ENCODE assay signal across 21 mouse cellular contexts in genomic region chr16:55815466-55815865, GRCm38 (mm10). TPM values are rescaled to one million over a fixed set of nuclear protein-coding genes. Genes with fewer than 3 reads are reported as not detected.
DNase-seq lines count a peak whose midpoint lies in the region; ATAC-seq and TF ChIP-seq lines count a peak whose summit lies in the region.
"Had no signal": no experiment of that assay in that cellular context is flagged by ENCODE, and none has a peak within 500 bp of the region (broad histone marks: within the 10 kb centered on the region; RNA-seq: fewer than 3 reads in every experiment).

No protein-coding gene starts in this region.

- no peak for DNase-seq in lung, embryonic 14.5 days
- DNase-seq in lung, postnatal 4 days, result no peak
- DNase-seq in ES-E14 (ENCODE audit: low read depth, low spot score) (no peak), MN1 (ENCODE audit: low spot score) (no peak)
- DNase-seq in intestine, embryonic 14.5 days (ENCODE audit: low spot score), result peak; percentile 51
- no peak for DNase-seq in gastrocnemius, postnatal 14 days
- DNase-seq: adrenal gland, postnatal 14 days; cerebellum, adult 11 months; cerebellum, postnatal 10 days; gastrocnemius, postnatal 25 days; left cerebral cortex, postnatal 4 days; liver; retina, postnatal 1 day; thymus, adult 18-20 months; thymus, postnatal 4 days had no signal

- no peak overlapping the region for H3K9ac ChIP-seq in lung, embryonic 14.5 days
- H3K9ac ChIP-seq in ES-E14 (ENCODE audit: insufficient read depth, low read depth, low read length, poor library complexity, severe bottlenecking), result no peak overlapping the region
- no peak overlapping the region for H3K9ac ChIP-seq in intestine, embryonic 14.5 days (ENCODE audit: low read length)
- H3K9ac ChIP-seq in stomach, embryonic 15.5 days, result no peak overlapping the region
- H3K9ac ChIP-seq: embryonic facial prominence, embryonic 12.5 days; forebrain, embryonic 13.5 days; midbrain, embryonic 15.5 days had no signal

- H3K27me3 ChIP-seq in lung, embryonic 14.5 days (ENCODE audit: insufficient read depth, low read length), result no peaks in the 10 kb centered on the region
- no peaks in the 10 kb centered on the region for H3K27me3 ChIP-seq in intestine, embryonic 14.5 days (replicated peaks; ENCODE audit: control insufficient read depth, insufficient read depth, low read length)
- no peaks in the 10 kb centered on the region for H3K27me3 ChIP-seq in stomach, embryonic 15.5 days (replicated peaks)
- H3K27me3 ChIP-seq: embryonic facial prominence, embryonic 12.5 days had no signal

- TF ChIP-seq CTCF in lung, embryonic 14.5 days (IDR thresholded peaks at IDR 0.05; ENCODE audit: low read depth), result no peak

- H3K4me2 ChIP-seq in lung, embryonic 14.5 days, result no peak overlapping the region
- H3K4me2 ChIP-seq in intestine, embryonic 14.5 days (ENCODE audit: low read length), result no peak overlapping the region
- H3K4me2 ChIP-seq in stomach, embryonic 15.5 days, result peak overlapping the region; percentile 24; the same call in 1 of the 2 replicates
- H3K4me2 ChIP-seq: embryonic facial prominence, embryonic 12.5 days; forebrain, embryonic 13.5 days; midbrain, embryonic 15.5 days had no signal

- ATAC-seq in lung, embryonic 14.5 days (ENCODE audit: insufficient read depth), result no peak
- ATAC-seq in intestine, embryonic 14.5 days (replicated peaks; ENCODE audit: low FRiP score, low TSS enrichment, low read depth), result no peak
- no peak for ATAC-seq in stomach, embryonic 15.5 days (ENCODE audit: insufficient read depth, low FRiP score, low read depth)
- ATAC-seq: forebrain, embryonic 13.5 days; hindbrain, embryonic 16.5 days; midbrain, embryonic 15.5 days had no signal

- in situ Hi-C loops in ES-E14 (cut with MboI; ENCODE audit: low sequenced_read_pairs in 2 of 2, unreplicated experiment in 2 of 2), result no loop called here

- H3K4me1 ChIP-seq in lung, embryonic 14.5 days (ENCODE audit: insufficient read depth), result peaks cover 11% of the 10 kb centered on the region; the same call in 1 of the 2 replicates
- peaks cover 0 to 8% of the 10 kb centered on the region in 2 experiments; a peak in 1 of 4 replicates for H3K4me1 ChIP-seq in ES-E14 (ENCODE audit: control insufficient read depth in 2 of 2, insufficient read depth in 2 of 2, low read length in 2 of 2, poor library complexity in 1 of 2)
- H3K4me1 ChIP-seq in intestine, embryonic 14.5 days (replicated peaks; ENCODE audit: control insufficient read depth, insufficient read depth, low read length), result peaks cover 8% of the 10 kb centered on the region
- H3K4me1 ChIP-seq in stomach, embryonic 15.5 days, result peaks cover 8% of the 10 kb centered on the region; the same call in 1 of the 2 replicates

- intact Hi-C loops in gastrocnemius, postnatal 14 days (cut with DNase I; ENCODE audit: low total_unique reads), result no loop called here

- H3K9me3 ChIP-seq in lung, embryonic 14.5 days (ENCODE audit: low read depth, low read length), result no peaks in the 10 kb centered on the region
- H3K9me3 ChIP-seq in ES-E14 (ENCODE audit: control insufficient read depth, insufficient read depth, low read depth, low read length), result no peaks in the 10 kb centered on the region
- H3K9me3 ChIP-seq in intestine, embryonic 14.5 days (ENCODE audit: control insufficient read depth, low read length), result no peaks in the 10 kb centered on the region
- H3K9me3 ChIP-seq in stomach, embryonic 15.5 days, result no peaks in the 10 kb centered on the region
- H3K9me3 ChIP-seq: embryonic facial prominence, embryonic 12.5 days; forebrain, embryonic 13.5 days; midbrain, embryonic 15.5 days had no signal

- peaks cover 68% of the 10 kb centered on the region for H3K36me3 ChIP-seq in lung, embryonic 14.5 days (ENCODE audit: insufficient read depth)
- peaks cover 30% of the 10 kb centered on the region for H3K36me3 ChIP-seq in ES-E14 (ENCODE audit: control insufficient read depth, insufficient read depth, low read length, poor library complexity, severe bottlenecking)
- peaks cover 77% of the 10 kb centered on the region for H3K36me3 ChIP-seq in intestine, embryonic 14.5 days (ENCODE audit: control insufficient read depth, insufficient read depth, low read length)
- peaks cover 50% of the 10 kb centered on the region for H3K36me3 ChIP-seq in stomach, embryonic 15.5 days

- no peak overlapping the region for H3K4me3 ChIP-seq in lung, embryonic 14.5 days (ENCODE audit: low read depth, low read length)
- H3K4me3 ChIP-seq in ES-E14 (ENCODE audit: insufficient read depth in 1 of 2, low read depth in 1 of 2, low read length in 2 of 2, poor library complexity in 1 of 2, severe bottlenecking in 1 of 2), result peak overlapping the region; percentile 30 to 39; a peak in 2 of 4 replicates
- no peak overlapping the region for H3K4me3 ChIP-seq in intestine, embryonic 14.5 days (ENCODE audit: low read depth, low read length)
- H3K4me3 ChIP-seq in stomach, embryonic 15.5 days (replicated peaks), result no peak overlapping the region
- H3K4me3 ChIP-seq: embryonic facial prominence, embryonic 12.5 days; erythroblast, embryonic 14.5 days; forebrain, embryonic 13.5 days; midbrain, embryonic 15.5 days had no signal

- WGBS in lung, embryonic 14.5 days, result 80% methylated on average over 14 of the region's 14 CpGs
- 84% methylated on average over 14 of the region's 14 CpGs for WGBS in intestine, embryonic 14.5 days
- WGBS in stomach, embryonic 15.5 days, result 80% methylated on average over 14 of the region's 14 CpGs

- peak overlapping the region; percentile 10; the same call in 1 of the 2 replicates for H3K27ac ChIP-seq in lung, embryonic 14.5 days (ENCODE audit: low read depth)
- no peak overlapping the region for H3K27ac ChIP-seq in ES-E14 (ENCODE audit: insufficient read depth, low read depth, low read length, poor library complexity, severe bottlenecking)
- peak overlapping the region; percentile 6 for H3K27ac ChIP-seq in intestine, embryonic 14.5 days (ENCODE audit: low read depth)
- peak overlapping the region; percentile 53; the same call in 1 of the 2 replicates for H3K27ac ChIP-seq in stomach, embryonic 15.5 days
- H3K27ac ChIP-seq: embryonic facial prominence, embryonic 12.5 days; forebrain, embryonic 13.5 days; midbrain, embryonic 15.5 days had no signal

TF ChIP-seq in ES-E14, 5 proteins besides CTCF, POLR2A, EP300 and RAD21:
- TF ChIP-seq ZC3H11A (IDR thresholded peaks at IDR 0.05; ENCODE audit: borderline replicate concordance, low read depth, low read length), result no peak
- no peak for TF ChIP-seq MAFK (IDR thresholded peaks at IDR 0.05; ENCODE audit: insufficient read depth, low read depth, low read length)
- TF ChIP-seq ZNF384 (IDR thresholded peaks at IDR 0.05; ENCODE audit: low read depth, low read length), result no peak
- no peak for TF ChIP-seq HCFC1 (IDR thresholded peaks at IDR 0.05; ENCODE audit: borderline replicate concordance, insufficient read depth, low read length)
- no peak for TF ChIP-seq CHD2 (IDR thresholded peaks at IDR 0.05; ENCODE audit: low read depth, low read length)
TF ChIP-seq in ES-E14: peak in this region for 0.

RNA-seq across cellular contexts. Expression of gene Nfkbiz, which starts 23.2 kb away (rescaled TPM):
- polyA plus RNA-seq in lung, embryonic 14.5 days (2014; fragmentation: Nextera tagmentation; extraction: Ambion mirVana), result 5.8 and 6.3 TPM in 2 replicates
- 3.2 and 3.6 TPM in 2 replicates for total RNA-seq in ES-E14 (2012; rRNA removed)
- 8.9 and 10.8 TPM in 2 replicates for polyA plus RNA-seq in intestine, embryonic 14.5 days (2014; fragmentation: Nextera tagmentation; extraction: Ambion mirVana)
- 8.1 and 9.4 TPM in 2 replicates for polyA plus RNA-seq in stomach, embryonic 15.5 days (2015; fragmentation: Nextera tagmentation; extraction: Ambion mirVana)
- 1 to 10 TPM; 1.5 to 1.6 TPM for total RNA-seq in gastrocnemius, postnatal 14 days (2021)

Comparison
In these comparisons a context has a peak if more than half of its experiments do, and no peak if none do; other contexts are left out.
1. H3K4me3 ChIP-seq: peak in ES-E14 (2 of 2); none in lung, embryonic 14.5 days (single experiment), intestine, embryonic 14.5 days (single experiment) and stomach, embryonic 15.5 days (single experiment).